Mouse (Mus musculus) thymus, postnatal 4 days (tissue): ENCODE measurements around the gene Med4.
"Not testable (repeated sequence)": the region's sequence is repeated elsewhere in the genome, so short reads cannot be mapped to it uniquely, and the experiment has no call there.

Experiments
- DNase-seq: peaks from one replicate; pipeline ENCODE4 v3.0.0; 2021

Gene Med4

GRCm38 (mm10) chr14:73502591-73503184 is 7.1 kb upstream of the Med4 start:
- DNase-seq: no peak

- no peak for DNase-seq
Observed at GRCm38 (mm10) chr14:73503237-73503933, 6.4 kb upstream of the Med4 start.

DNA sequence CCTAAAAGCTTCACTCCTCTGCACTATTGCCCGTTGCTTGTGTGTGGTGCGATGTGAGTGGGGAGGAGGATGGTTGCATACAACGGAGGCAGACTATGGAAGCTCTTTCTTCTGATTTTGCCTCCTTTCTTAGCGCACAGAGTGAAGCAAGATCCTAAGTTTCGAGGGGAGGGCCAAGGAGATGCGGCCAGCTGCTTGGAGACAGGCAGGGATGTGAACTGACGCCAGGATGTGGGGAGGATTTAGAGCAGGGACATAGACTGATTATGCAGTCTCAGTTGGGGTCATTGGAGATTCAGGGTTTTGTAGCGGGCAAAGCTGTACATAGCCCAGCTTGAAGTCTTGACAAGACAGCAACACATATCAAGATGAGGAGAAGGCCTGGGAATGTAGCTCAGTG is 3.5 kb upstream of the Med4 start:
- DNase-seq: no peak

GRCm38 (mm10) chr14:73507200-73507599 is 2.6 kb upstream of the Med4 start:
- no peak for DNase-seq

- DNase-seq: no peak
Observed at GRCm38 (mm10) chr14:73507702-73508376, 2.0 kb upstream of the Med4 start.

DNA sequence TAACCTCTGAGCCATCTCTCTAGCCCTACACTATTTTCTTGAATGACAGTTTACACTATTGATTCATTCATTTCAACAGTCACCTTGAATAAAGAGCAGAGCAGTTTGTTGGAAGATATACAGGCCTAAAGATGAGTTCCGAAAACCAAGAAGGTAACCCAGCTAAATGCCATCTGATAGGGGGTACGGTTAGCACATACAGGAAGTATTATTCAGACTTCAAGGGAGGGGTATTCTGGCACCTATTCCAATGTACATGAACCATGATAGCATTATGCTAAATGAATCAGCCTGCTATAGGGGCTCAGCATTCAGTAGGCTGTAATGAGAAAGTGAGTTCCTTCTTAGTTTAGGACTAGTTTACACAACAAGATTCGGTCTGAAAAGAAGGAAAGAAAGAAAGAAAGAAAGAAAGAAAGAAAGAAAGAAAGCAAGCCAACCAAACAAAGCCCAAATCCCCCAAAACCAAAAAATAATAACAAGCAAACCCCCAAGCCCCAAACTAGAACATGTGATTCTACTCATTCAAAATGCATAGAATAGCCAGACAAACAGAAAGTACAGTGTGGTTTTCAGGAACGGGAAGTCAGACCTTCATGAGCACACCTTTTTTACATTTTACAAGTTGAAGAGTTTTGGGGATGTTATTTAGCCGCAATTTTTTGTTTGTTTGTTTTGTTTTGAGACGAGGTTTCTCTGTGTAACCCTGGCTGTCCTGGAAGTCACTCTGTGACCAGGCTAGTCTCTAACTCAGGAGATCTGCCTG is 1.0 kb upstream of the Med4 start:
- DNase-seq: no peak

- no peak for DNase-seq
Observed at GRCm38 (mm10) chr14:73524136-73524535, 14.3 kb downstream of the Med4 start.

GRCm38 (mm10) chr14:73524766-73525448 is 15.1 kb downstream of the Med4 start, which contains the start of gene Sucla2:
Gene Sucla2, plus strand, starts transcription at chr14:73525319.
- peak; percentile 97 for DNase-seq

- not testable (repeated sequence) for DNase-seq
Observed at GRCm38 (mm10) chr14:73528661-73529060, 18.8 kb downstream of the Med4 start.

- no peak for DNase-seq
Observed at GRCm38 (mm10) chr14:73533755-73534465, 24.1 kb downstream of the Med4 start.

DNA sequence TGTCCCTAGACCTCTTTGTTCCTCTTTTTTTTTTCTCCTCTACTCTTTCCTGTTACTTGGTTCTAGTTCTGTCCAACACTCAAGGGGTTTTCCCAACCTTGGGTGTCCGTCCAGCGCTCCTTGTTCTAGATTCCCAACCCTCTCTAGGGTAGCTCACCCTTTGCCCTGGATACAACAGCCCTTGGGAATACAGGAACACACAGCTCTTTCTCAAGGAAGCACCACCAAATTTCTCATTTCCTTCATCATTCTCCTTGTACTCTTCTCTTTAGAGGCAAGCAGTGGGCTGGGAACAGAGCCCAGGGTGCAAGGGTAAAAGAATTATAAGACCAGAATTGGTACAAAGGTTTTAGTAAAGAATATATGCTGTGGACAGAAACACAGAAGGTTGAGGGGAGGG is 25.8 kb downstream of the Med4 start:
- DNase-seq: no peak

- no peak for DNase-seq
Observed at GRCm38 (mm10) chr14:73543781-73544180, 34.0 kb downstream of the Med4 start.

DNA sequence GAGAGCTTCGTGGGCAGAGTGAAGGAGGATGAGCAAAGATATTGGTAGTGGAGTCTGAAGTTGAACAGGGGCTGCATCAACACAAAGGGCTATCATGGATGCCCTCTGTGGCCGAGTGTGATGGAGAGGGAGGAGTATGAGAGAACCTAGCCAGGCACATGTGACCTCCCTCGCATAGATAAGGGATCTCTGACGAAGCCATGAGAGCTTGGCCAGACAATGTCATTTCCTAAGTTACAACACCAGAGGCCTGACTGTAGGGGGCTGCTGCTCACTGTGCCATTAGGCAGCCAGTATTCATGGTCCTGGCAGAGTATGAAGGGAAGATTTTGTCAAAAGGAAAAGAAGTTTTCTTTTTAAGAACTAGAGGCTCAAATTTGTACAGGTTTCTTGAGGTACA is 37.2 kb downstream of the Med4 start:
- no peak for DNase-seq

DNA sequence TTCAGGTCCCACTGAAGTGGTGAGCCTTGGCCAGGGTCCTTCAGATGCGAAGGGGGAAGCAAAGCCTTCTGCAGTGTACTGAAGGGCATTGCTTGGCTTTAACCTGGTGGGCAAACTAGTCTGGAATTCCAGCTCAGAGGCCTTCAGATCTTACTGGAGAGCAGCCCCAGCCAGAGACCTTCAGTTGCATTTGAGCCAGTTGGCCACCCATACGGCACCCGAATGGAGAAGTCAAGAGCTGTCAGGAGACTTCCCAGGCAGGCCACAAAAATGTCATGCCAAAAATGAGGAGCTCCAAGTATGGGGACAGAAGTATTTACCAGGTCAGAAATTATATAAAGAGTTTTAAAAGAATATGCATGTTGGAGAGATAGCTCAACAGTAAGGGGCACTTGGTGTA is 38.2 kb downstream of the Med4 start, which contains the start of gene Nudt15:
Nudt15 (minus strand) TSS at position 192 of the 400 bp plus-strand sequence.
- DNase-seq: no peak

- no peak for DNase-seq
Observed at GRCm38 (mm10) chr14:73550291-73550690, 40.5 kb downstream of the Med4 start.

DNA sequence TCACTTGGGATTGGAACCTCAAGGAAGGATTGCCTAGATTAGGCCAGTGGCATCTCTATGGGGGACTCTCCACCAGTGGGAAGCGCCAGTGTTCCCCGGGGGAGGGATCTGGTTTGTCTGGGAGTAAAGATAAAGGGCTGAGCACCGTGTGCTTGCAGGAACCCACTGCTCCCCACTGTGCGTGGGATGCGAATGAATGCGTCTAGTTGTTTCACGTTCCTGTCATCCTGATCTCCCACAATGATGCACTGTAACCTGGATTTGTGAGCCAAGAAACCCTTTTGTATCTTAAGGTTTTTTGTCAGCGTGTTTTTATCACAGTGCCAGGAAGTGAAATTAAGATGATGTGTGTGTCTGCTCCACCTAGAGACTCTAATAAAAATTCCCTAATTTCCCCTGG is 40.9 kb downstream of the Med4 start:
- no peak for DNase-seq

DNA sequence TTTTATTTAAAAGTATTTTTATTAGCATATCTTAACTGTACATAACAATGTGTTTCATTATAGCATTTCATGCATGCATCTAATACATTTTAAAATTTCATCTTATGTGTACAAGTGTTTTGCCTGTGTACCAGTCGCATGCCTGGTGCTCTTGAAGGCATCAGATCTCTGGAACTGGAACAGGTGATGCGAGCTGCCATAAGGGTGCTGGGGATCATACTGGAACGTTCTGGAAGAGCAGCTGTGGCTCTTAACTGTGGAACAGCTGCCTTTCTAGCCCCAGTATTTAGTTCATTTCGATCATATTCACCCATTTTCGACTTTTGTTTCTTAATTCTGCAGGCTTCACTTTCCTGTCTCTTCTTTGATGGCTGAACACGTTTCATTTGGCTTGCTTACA is 41.3 kb downstream of the Med4 start:
- no peak for DNase-seq

GRCm38 (mm10) chr14:73552341-73553121 is 42.7 kb downstream of the Med4 start:
- DNase-seq: peak; percentile 99

DNA sequence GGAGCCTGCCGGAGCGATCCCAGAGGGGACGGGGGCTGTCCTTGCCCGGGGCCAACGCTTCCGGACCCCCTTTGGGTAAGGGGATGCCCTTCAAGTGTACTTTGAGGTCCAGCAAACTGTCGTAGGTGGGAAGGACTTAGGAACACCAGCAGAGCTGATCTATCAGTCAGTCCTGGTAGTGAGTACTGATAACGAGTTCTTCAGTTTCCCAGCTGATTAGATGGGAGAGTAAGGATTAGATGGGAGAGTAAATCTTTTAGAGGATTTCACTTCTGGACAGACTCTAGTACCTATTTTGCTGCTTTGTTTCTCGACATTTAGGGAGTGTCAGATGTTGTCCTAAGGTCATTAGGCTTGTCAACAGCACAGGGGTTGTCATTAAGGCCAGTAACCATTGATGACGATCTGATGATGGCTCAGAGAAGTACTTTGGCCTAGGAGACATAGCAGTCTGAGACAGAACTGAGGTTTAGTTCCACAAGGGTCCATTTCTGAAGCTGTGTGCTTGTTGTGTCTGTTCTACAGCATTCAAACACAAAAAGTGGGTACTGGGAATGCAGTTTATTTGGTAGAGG is 43.4 kb downstream of the Med4 start:
- no peak for DNase-seq
